In the genomic region with DNA sequence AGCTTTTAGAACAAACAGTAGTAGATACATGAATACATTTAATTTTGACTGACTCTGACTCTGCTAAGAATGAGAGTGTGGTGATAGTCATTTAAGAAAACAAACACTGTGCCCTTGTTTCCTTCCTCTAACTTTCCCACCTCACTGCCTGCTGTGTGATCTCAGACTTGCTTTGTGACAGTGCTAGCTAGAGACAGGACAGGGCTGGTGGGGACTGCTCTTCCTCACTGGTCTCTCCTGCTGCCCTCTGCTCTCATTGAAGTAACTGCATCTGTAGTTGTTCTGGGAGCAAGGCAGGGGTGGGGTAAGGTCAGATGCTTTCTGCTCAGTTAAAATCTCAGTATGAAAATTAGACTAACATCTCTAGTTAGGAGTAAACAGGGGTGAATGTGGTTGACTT, we compare ENCODE assay signal across 8 mouse cellular contexts.
DNase-seq lines count a peak whose midpoint lies in the region; ATAC-seq and TF ChIP-seq lines count a peak whose summit lies in the region.

No protein-coding gene starts in this region.

- no peak overlapping the region for H3K4me3 ChIP-seq in left cerebral cortex, adult 2 months
- peak overlapping the region; percentile 22; the same call in 1 of the 2 replicates for H3K4me3 ChIP-seq in embryonic facial prominence, embryonic 10.5 days
- H3K4me3 ChIP-seq in midbrain, embryonic 13.5 days (replicated peaks), result no peak overlapping the region

- peaks cover 41% of the 10 kb centered on the region for H3K36me3 ChIP-seq in embryonic facial prominence, embryonic 10.5 days (replicated peaks)
- H3K36me3 ChIP-seq in midbrain, embryonic 13.5 days, result no peaks in the 10 kb centered on the region

- no peak for DNase-seq in left cerebral cortex, adult 2 months (ENCODE audit: extremely low spot score in 1 of 2, low spot score in 2 of 2)
- DNase-seq in left cerebral cortex, postnatal 25 days (ENCODE audit: low spot score in 2 of 2), result no peak
- peak; percentile 30 for DNase-seq in ES-CJ7 (ENCODE audit: low read depth, low spot score)
- no peak for DNase-seq in embryonic facial prominence, embryonic 10.5 days (ENCODE audit: low spot score)
- no peak for DNase-seq in urinary bladder, postnatal 10 days (ENCODE audit: low spot score)
- DNase-seq in layer of hippocampus, postnatal 36 days, result no peak
- no peak for DNase-seq in adrenal gland, adult 8-10 months

- intact Hi-C loops in left cerebral cortex, adult 2 months (cut with DNase I), result loop anchor here (5.0 kb wide), 3 partner anchors 62 to 267 kb away; a partner anchor contains a TSS
- intact Hi-C loops in left cerebral cortex, postnatal 25 days (cut with DNase I), result loop anchor here (5.0 kb wide), 2 partner anchors 62 to 92 kb away; a partner anchor contains a TSS

- H3K9me3 ChIP-seq in embryonic facial prominence, embryonic 10.5 days, result peaks cover 2% of the 10 kb centered on the region; the same call in 1 of the 2 replicates
- H3K9me3 ChIP-seq in midbrain, embryonic 13.5 days, result no peaks in the 10 kb centered on the region

- no peak for ATAC-seq in midbrain, embryonic 13.5 days

- no peak overlapping the region for H3K9ac ChIP-seq in midbrain, embryonic 13.5 days (replicated peaks)

- peaks cover 33% of the 10 kb centered on the region for H3K4me1 ChIP-seq in embryonic facial prominence, embryonic 10.5 days
- peaks cover 27% of the 10 kb centered on the region for H3K4me1 ChIP-seq in midbrain, embryonic 13.5 days (replicated peaks)

- TF ChIP-seq CTCF in left cerebral cortex, adult 2 months (IDR thresholded peaks at IDR 0.05), result no peak

- H3K27me3 ChIP-seq in embryonic facial prominence, embryonic 10.5 days (replicated peaks; ENCODE audit: low read depth, poor library complexity, severe bottlenecking), result no peaks in the 10 kb centered on the region
- H3K27me3 ChIP-seq in midbrain, embryonic 13.5 days, result no peaks in the 10 kb centered on the region

- peak overlapping the region; percentile 12 for H3K4me2 ChIP-seq in midbrain, embryonic 13.5 days (replicated peaks)

- H3K27ac ChIP-seq in left cerebral cortex, adult 2 months, result 0 out of 2 replicates have a peak overlapping the region, but pooled peaks have one; percentile 51
- H3K27ac ChIP-seq in embryonic facial prominence, embryonic 10.5 days (replicated peaks), result peak overlapping the region; percentile 40; the same call in 1 of the 2 replicates
- no peak overlapping the region for H3K27ac ChIP-seq in midbrain, embryonic 13.5 days
